Mouse (Mus musculus) liver, adult (tissue): ENCODE measurements around the gene Wnt3a.

ENCODE experiments used
- GATA4 ChIP-seq: IDR thresholded peaks from 2 replicates; pipeline ENCODE4 v1.6.1; 2014; ENCODE audit warnings: mild to moderate bottlenecking, low read length; ENCODE audit not compliant: insufficient replicate concordance

The Wnt3a gene

DNA sequence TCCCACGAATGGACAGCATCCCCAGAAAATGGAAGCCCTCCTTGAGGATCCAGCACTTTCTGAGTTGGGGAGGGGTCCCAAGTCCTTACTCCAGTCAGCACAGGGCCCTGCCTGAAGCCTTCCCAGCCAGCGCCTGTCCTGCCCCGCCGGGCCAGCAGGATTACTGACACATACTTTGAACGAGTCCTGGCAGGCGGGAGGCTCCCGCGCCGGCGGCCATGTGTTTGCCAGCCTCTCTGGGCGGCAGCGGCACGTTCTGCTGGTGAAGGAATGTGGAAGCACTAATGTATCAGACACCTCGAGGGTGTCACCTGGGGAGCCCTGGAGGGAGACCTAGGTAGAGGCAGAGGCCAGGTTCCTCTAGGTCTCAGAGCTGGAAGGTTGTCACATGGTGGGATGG, 6.4 kb downstream of the Wnt3a start:
- TF ChIP-seq GATA4: no peak

DNA sequence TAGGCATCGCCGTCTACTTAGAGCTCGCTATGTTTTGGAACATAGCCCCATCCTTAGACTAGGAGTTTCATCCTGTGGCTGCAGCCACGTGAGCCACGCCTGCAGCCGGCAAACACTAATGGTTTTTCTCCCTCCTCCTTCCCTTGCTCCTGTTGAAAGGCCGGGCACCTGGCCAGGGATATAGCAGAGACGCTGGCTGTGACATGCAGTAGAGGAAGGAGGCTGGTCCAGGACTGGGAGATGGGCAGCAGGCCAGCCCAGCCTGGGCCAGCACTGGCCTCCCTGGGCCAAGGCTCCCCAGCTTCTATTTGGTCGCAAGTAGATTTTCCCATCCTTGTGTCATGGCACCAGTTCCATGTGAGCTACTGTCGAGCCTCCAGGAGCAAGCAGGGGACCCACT, 7.6 kb downstream of the Wnt3a start:
- TF ChIP-seq GATA4: no peak

DNA sequence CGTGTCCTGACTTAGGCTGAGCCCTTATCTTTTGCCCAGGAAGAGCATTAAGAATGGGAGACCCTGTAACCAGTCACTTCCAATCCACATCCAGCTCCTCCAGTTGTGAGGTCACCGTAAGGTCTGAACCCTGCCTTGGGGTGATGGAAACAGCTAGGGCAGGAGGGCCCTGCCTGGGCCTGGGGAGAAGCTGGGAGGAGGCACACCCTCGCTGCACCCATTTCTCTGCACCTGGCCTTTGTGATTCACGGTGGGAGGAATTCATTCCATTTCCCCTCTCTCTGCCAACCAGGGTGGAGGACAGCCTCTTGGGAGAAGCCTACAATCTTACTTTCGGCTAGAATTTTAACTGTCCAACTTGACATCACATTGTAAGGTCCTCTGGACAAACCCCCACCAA, 8.4 kb downstream of the Wnt3a start:
- no peak for TF ChIP-seq GATA4

GRCm38 (mm10) chr11:59278047-59278446, 12.5 kb downstream of the Wnt3a start:
- TF ChIP-seq GATA4: no peak

DNA sequence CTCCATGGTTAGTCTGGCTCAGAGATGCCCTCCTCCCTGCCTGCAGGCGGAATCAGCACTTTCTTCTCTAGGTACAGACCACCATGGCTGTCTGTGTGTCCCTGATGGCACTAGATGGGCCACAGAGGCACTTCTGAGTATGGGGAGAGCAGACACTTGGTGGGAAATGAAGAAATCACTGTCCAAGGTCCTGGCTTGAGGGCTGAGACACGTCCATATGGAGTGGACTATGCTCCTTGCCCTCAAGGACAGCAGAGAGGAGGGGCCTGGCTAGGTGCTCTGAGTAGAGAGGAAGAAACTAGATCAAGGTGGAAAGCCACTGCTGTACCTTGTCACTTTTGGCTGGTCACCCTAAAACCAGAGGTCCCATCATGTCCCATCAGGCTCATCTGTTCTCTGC, 13.7 kb downstream of the Wnt3a start:
- no peak for TF ChIP-seq GATA4

- TF ChIP-seq GATA4: no peak
Measured at GRCm38 (mm10) chr11:59274184-59274583, 16.4 kb downstream of the Wnt3a start.

GRCm38 (mm10) chr11:59266727-59267126, 23.8 kb downstream of the Wnt3a start:
- TF ChIP-seq GATA4: no peak

DNA sequence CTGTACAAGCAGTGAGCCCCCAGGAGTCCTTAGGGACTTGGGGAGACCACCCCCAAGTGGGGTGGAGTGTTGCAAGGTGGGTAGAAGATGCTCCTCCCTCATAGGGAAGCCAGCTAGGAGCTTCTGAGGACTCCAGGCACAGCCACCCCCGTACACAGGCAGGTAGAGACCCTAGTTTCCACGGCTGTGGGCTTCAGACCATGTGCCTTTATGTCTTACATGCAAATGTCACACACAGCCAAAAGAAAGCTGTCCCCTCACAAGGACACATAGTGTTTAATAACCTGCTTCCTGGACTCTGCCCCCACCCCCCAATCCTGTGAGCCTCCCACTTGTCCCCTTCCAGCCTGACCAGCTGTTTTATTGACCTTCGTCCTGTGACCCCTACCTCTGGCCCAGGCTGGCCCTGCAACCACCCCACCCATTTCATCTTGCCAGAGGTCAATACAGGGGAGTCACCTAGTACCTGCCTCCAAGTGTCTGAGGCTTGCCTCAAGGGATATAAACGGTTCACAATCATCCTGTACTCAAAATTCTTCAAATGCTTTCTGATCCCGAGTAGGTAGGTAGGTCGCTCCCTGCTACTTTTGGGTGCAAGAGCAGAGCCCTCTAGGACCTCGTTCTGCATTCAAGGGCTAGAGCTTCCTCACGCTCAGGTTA, 25.3 kb downstream of the Wnt3a start:
- TF ChIP-seq GATA4: no peak

GRCm38 (mm10) chr11:59264593-59264992, 26.0 kb downstream of the Wnt3a start:
- no peak for TF ChIP-seq GATA4

GRCm38 (mm10) chr11:59263870-59264563, 26.5 kb downstream of the Wnt3a start:
- no peak for TF ChIP-seq GATA4

DNA sequence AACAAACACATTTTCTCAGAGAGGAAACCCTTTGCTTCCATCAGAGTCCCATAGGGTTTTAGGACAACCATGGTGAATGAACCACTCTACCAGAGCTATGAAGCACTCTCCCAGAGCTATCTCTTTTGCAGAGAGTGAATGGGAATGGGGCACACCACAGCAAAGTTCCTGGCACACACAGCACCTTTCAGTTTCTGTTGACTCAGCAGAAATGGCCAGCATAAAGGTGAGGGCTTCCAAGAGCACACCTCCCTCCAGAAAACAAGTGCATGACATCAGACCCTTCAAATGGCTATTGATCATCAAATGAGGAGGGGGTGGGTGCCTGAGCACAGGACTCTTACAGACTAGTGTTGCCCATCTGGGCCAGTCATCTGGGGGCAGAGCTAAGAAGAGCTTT, 28.2 kb downstream of the Wnt3a start:
- TF ChIP-seq GATA4: no peak

DNA sequence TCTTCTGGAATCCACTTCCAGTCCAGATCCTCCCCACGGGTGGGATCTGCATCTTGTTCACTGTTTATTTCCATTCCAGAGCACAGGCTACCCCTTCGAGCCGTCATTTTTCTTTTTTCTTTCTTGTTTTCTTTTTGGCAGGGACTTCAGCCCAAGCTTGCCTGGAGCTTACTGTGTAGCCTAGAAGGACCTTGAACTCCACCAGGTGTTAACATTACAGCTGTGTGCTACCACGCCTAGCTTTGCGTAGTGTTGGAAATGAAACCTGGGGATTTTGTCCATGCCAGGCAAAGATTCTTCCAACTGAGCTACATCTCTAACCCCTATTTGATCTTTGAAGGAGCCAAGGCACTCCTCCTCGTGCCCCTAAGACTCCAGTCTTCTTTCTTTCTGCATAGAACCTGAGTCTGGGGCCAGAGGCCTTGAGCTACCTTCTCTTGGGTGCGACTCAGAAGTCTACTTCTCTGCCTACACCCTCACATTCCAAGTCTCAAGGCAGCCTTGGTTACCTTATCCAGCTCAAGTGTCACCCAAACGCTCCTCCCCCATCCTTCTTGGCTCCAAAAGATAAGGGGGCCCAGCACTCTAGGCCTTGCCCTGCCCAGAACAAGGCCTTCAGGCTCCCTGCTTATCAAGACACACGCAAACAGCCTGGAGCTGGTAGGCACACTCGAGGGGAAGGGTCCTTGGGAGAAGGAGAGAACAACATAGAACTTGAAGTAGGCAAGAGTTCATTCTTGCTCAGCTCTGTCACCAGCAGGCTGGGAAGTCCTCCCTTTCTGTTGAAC, 29.7 kb downstream of the Wnt3a start:
- no peak for TF ChIP-seq GATA4

DNA sequence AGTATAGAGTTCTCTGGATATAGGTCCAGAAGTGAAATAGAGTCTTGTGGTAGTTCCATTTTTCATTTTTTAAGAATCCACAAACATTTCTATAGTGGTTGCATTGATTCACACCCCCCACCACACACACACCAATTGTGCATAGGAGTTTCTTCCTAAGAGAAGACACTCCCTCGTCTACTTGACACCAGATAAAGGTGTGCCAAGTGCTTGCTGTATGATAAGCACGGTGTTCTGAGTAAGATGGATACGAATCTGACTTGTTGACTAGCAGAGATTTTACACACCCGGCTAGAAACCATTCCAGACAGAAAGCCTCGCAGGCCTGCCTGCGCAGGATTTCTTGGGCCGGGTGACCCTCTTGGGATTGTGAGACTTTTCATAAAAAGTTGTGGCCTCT, 30.9 kb downstream of the Wnt3a start:
- TF ChIP-seq GATA4: no peak

- no peak for TF ChIP-seq GATA4
Measured at GRCm38 (mm10) chr11:59248101-59248500, 42.5 kb downstream of the Wnt3a start.

GRCm38 (mm10) chr11:59243856-59244255, 46.7 kb downstream of the Wnt3a start:
- no peak for TF ChIP-seq GATA4

- no peak for TF ChIP-seq GATA4
Measured at GRCm38 (mm10) chr11:59241841-59242240, 48.7 kb downstream of the Wnt3a start.

GRCm38 (mm10) chr11:59239796-59240195, 50.8 kb downstream of the Wnt3a start:
- no peak for TF ChIP-seq GATA4

GRCm38 (mm10) chr11:59239428-59239785, 51.1 kb downstream of the Wnt3a start:
- TF ChIP-seq GATA4: no peak
